Mouse (Mus musculus) kidney, adult 18-20 months (tissue): ENCODE results near the gene Dpp9.

Experiments
- DNase-seq: peaks from one replicate; pipeline ENCODE4 v3.0.0; 2021

Dpp9 gene

DNA sequence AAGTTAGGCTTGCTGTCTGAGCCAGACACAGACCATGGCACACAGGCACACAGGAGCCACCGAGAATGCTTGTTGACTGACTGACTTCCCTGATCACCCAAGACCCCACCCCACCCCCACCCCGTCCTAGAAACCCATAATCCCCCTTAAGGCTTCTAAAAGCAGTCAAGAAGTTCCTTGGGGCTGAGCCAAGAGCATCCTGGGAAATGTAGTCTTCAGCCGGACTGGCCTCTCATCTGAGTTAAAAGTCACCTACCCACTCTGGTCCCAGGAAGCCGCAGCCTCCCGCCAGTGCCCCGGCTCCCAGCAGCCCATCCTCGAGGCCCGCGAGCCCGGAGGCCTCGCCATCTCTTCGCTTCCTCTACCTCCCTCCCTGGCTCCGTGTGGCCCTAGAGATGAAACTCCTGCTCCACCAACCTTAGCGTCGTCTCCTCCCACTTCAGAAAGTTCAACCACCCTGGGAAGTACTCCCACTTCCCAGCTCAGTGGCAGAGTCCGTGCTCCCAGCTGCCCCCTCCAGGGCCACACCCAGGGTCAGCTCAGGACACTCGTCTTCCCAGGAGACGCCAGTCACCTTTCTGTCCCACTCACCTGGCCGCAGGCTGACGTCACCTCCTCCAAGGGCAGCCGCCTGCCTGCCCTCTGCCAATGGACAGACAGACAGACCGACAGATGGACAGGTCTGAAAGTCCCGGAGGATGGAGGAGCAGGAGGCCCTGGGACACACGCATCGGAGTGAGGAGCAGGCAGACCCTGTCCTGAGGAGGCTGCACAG, 80.7 kb downstream of the Dpp9 start:
- DNase-seq = no peak
